Mouse (Mus musculus): ENCODE measurements around the gene BC049715. TPM values are rescaled to one million over a fixed set of nuclear protein-coding genes. Genes with fewer than 3 reads are reported as not detected.

The BC049715 gene
- polyA plus RNA-seq, 1 experiment, result 0.56 TPM

GRCm38 (mm10) chr6:136889067-136889466 is 61.6 kb downstream of the BC049715 start:
- Histone ChIP-seq H3K36me3 (ENCODE audit: control insufficient read depth, insufficient read depth, low read length) (no peaks in the 10 kb centered on the region), H3K27ac (ENCODE audit: insufficient read depth, low read depth, low read length) (no peak overlapping the region), H3K27me3 (ENCODE audit: control insufficient read depth, insufficient read depth, low read length) (no peaks in the 10 kb centered on the region), H3K4me3 (ENCODE audit: low read depth, low read length) (no peak overlapping the region), H3K4me1 (ENCODE audit: control insufficient read depth, insufficient read depth, insufficient read length, low read length) (no peaks in the 10 kb centered on the region)
- no peak for TF ChIP-seq POLR2A (IDR thresholded peaks at IDR 0.05; ENCODE audit: low read depth, low read length)
- TF ChIP-seq CTCF (IDR thresholded peaks at IDR 0.05; ENCODE audit: extremely low read depth, insufficient read length, insufficient replicate concordance, low read depth, low read length), result no peak
- WGBS, result 84% methylated on average over 6 of the region's 6 CpGs

GRCm38 (mm10) chr6:136889554-136889953 is 62.1 kb downstream of the BC049715 start:
- WGBS, result 86% methylated on average over 6 of the region's 6 CpGs
- no peak overlapping the region for H3K27ac ChIP-seq (ENCODE audit: insufficient read depth, low read depth, low read length)
- TF ChIP-seq POLR2A (IDR thresholded peaks at IDR 0.05; ENCODE audit: low read depth, low read length) (no peak), CTCF (IDR thresholded peaks at IDR 0.05; ENCODE audit: extremely low read depth, insufficient read length, insufficient replicate concordance, low read depth, low read length) (no peak)
- no peaks in the 10 kb centered on the region for H3K27me3 ChIP-seq (ENCODE audit: control insufficient read depth, insufficient read depth, low read length)
- no peak overlapping the region for H3K4me3 ChIP-seq (ENCODE audit: low read depth, low read length)
- H3K4me1 ChIP-seq (ENCODE audit: control insufficient read depth, insufficient read depth, insufficient read length, low read length), result no peaks in the 10 kb centered on the region
- no peaks in the 10 kb centered on the region for H3K36me3 ChIP-seq (ENCODE audit: control insufficient read depth, insufficient read depth, low read length)

Other genes starting within 250 kb of the BC049715 start
- 23.6 and 84.9 TPM in 2 replicates for gene Plbd1, start 165.7 kb upstream of the BC049715 start, polyA plus RNA-seq (2012; rRNA removed)
- 26.6 and 69.2 TPM in 2 replicates for gene Gucy2c, start 45.9 kb upstream of the BC049715 start, polyA plus RNA-seq (2012; rRNA removed)
- gene Hist4h4, start 23.2 kb upstream of the BC049715 start, polyA plus RNA-seq (2012; rRNA removed), result 2.0 and 3.9 TPM in 2 replicates
- gene H2afj, start 19.4 kb upstream of the BC049715 start, polyA plus RNA-seq (2012; rRNA removed), result 401 and 773 TPM in 2 replicates
- gene Wbp11, start 607 bp downstream of the BC049715 start, polyA plus RNA-seq (2012; rRNA removed), result 16.0 and 32.0 TPM in 2 replicates
- not detected in 2 replicates for gene Smco3, start 7.8 kb downstream of the BC049715 start, polyA plus RNA-seq (2012; rRNA removed)
- 0.04 and 0.11 TPM in 2 replicates for gene Art4, start 30.1 kb downstream of the BC049715 start, polyA plus RNA-seq (2012; rRNA removed)
- 76.2 and 91.8 TPM in 2 replicates for gene Mgp, start 48.2 kb downstream of the BC049715 start, polyA plus RNA-seq (2012; rRNA removed)
- gene Erp27, start 94.6 kb downstream of the BC049715 start, polyA plus RNA-seq (2012; rRNA removed), result 0.28 and 23.3 TPM in 2 replicates
- 0.04 TPM in 1 of 2 replicates, not detected in the other for gene Pde6h, start 96.2 kb downstream of the BC049715 start, polyA plus RNA-seq (2012; rRNA removed)
- 11.2 and 22.6 TPM in 2 replicates for gene Arhgdib, start 114.3 kb downstream of the BC049715 start, polyA plus RNA-seq (2012; rRNA removed)